Mouse (Mus musculus) spleen, postnatal 36 days (tissue): ENCODE results near the gene Arhgap10.
A peak's percentile ranks its signal among the peaks of the same experiment; 100 is the strongest.

ENCODE experiments used
- DNase-seq, 2 experiments: peaks; one replicate each; pipeline ENCODE4 v3.0.0; 2022; ENCODE audit warnings: low spot score in 2 of 2, mixed read lengths in 1 of 2

The Arhgap10 gene

GRCm38 (mm10) chr8:77517301-77518200, at the start of gene Arhgap10:
Gene Arhgap10 (minus strand): TSS chr8:77517953.
- peak; percentile 74 to 79 for DNase-seq

DNA sequence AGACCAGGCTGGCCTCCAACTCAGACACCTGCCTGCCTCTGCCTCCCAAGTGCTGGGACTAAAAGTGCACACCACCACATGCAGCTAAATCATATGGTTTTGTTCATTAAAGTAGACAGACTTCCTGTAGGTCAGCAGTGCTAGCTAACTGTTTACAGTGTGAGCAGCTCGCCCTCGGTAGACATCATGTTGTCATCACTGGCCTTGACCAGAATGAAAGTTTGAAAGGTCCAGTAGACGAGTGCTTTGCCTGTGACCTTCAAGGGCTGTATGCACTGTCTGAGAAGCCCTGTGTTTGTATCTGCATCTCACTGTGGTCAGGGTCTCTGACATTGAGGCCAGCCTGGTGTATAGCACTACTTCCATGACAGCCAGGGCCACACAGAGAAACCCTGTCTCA, 43.7 kb upstream of the Arhgap10 start:
- no peak for DNase-seq

GRCm38 (mm10) chr8:77552491-77552890, 34.7 kb upstream of the Arhgap10 start:
- DNase-seq = no peak

GRCm38 (mm10) chr8:77549881-77550580, 32.3 kb upstream of the Arhgap10 start:
- DNase-seq = peak; percentile 25 to 56

DNA sequence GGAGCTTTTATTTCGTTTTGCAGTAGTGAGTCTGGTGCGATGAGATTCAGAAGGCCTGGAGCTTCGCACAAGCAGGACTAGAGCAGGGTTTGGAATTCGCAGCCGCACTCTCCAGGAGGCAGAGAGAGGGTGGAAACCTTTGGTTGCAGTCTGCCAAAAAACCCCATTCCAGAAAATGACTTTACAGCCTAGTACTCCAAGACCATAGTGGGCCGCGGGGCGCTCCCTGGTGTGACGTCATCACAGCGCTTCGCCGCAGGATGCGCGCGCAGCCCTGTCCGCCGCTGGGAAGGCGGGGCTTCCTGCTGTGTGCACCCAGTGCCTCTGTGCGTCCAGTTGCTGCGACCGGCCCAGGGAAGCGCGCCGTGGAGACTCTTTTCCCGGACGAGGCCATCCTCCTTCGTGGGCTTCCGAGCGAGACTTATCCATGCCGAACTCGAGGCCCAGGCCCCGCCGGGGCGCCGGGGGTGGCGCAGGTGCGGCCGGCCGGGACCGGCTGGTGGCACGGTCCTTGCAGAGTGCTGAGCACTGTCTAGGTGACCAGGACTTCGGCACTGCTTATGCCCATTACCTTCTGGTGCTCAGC, 31.5 kb upstream of the Arhgap10 start, which contains the start of gene Prmt9:
Gene Prmt9 (plus strand): TSS at position 277 of the 586 bp plus-strand sequence.
- peak; percentile 89 to 90 for DNase-seq

- DNase-seq = no peak
Observed at GRCm38 (mm10) chr8:77545616-77546015, 27.9 kb upstream of the Arhgap10 start.

DNA sequence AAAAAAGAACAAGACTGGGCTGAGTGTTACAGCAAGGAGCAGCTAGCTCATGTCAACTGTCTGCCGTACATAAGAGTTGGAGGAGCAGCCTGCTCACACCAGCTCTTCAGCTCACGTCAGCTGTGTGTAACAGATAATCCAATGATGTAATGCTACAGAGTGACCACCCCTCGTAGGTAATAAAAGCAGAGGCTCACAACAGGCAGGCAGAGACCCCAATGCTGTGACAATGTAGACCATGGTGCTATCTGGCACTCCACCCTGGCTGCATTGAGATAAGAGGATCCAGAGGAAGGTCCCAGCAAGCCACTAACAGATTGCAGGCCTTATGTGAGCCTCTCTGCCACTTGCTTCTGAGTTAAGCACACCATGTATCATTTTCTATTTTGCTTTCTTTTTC, 26.7 kb upstream of the Arhgap10 start:
- no peak for DNase-seq

DNA sequence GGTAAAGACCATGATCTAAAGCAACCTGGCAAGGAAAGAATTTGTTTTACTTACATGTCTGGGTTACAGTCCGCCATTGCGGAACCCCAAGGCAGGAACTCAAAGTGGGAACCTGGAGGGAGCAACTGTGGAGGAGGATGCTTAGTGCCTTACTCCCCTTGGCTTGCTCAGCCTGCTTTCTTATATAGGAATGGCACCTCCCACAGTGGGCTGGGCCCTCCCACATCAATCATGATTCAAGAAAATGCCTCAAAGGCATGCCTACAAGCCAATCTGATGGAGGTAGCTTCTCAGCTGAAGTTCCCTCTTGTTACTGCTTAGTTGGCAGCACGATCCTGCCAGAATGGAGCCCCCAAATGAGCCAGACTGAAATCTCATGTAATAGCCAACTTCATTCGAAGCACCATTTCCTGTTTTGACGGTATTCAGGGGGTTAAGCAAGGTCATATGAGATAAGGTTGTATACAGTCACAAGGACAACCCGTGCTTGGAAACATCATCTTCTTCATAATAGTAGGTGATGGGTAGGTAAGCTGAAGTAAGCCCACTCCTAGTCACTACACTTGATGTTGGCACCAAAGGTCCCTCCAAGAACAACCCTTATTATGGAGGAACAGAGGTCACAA, 25.5 kb upstream of the Arhgap10 start:
- DNase-seq = no peak

GRCm38 (mm10) chr8:77538256-77538655, 20.5 kb upstream of the Arhgap10 start:
- no peak for DNase-seq

- DNase-seq = no peak
Observed at GRCm38 (mm10) chr8:77536821-77537220, 19.1 kb upstream of the Arhgap10 start.

DNA sequence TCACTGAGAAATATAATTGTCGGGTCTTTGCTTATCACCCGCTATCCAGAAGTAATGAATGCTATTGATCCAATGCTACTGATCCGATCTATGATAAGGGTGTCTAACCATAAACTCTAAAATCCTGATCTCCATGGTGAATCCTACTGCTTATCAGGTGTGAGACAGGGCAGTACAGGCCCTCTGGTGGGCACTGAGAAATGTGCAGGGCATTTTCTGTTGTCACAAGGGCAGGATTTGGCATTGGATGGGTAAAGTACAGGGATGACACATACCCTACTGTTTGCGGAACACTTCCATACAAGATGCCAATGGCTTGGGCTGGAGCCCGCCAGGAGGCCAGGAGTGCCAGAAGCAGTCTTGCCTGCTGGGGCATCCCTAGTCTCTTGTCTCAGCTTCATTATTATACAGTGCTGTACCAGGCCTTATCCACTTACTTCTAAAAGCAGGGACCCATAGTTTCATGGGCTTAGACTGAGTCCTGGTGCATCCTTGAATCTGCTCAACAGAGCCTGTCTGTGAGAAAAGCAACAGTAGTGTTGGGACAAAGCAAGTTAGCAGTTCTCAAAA, 17.4 kb upstream of the Arhgap10 start:
- peak in 1 of 2 experiments; percentile 11 for DNase-seq

DNA sequence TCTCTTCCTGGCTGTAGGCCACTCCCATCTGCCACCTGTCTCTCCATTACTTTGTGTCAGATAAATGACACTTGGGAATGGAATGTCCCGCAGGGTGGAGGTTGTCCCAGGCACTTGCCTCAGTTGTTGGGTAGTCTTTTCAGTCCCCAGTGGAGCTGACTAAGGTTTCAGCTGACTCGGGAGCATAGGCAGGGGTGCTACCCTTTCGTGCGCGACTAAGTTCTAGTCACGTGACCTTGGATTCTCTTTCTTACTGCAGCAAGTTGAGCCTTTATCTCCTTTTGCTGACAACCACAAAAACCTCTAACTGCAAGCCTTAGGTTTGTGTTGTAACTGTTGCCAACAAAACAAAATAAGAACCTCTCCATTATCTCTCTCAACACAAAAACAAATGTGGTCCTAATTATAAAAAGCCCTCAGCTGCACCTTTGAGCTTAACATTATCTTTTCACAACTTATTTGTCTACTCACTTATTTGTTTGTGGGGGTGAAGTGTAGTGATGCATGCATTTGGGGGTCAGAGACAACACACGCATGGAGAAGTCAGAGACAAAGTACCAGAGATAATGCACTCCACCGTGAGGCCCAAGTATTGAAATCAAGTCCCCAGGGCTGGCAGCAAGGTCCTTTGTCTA, 16.7 kb upstream of the Arhgap10 start:
- DNase-seq = no peak

- DNase-seq = no peak
Observed at GRCm38 (mm10) chr8:77526130-77526529, 8.4 kb upstream of the Arhgap10 start.

DNA sequence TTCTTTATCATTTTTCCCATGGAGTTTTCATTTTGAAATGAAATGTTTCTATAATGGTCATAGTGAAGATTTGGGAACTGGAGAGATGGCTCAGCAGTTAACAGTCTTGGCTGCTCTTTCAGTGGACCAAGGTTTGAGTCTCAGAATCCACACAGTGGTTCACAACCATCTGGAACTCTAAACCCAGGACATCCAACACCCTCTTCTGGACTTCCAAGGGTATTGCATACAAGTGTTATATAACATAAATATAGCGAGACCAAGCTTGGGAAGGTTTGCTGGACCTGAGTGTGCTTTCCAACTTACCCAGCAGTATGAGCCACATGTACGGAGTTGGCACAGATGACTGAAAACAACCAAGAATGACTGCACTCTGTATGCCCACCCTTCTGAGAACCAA, 7.2 kb upstream of the Arhgap10 start:
- no peak for DNase-seq

GRCm38 (mm10) chr8:77524018-77524615, 6.4 kb upstream of the Arhgap10 start:
- no peak for DNase-seq

- DNase-seq = no peak
Observed at GRCm38 (mm10) chr8:77522984-77523383, 5.2 kb upstream of the Arhgap10 start.

- DNase-seq = no peak
Observed at GRCm38 (mm10) chr8:77521028-77521785, 3.5 kb upstream of the Arhgap10 start.

DNA sequence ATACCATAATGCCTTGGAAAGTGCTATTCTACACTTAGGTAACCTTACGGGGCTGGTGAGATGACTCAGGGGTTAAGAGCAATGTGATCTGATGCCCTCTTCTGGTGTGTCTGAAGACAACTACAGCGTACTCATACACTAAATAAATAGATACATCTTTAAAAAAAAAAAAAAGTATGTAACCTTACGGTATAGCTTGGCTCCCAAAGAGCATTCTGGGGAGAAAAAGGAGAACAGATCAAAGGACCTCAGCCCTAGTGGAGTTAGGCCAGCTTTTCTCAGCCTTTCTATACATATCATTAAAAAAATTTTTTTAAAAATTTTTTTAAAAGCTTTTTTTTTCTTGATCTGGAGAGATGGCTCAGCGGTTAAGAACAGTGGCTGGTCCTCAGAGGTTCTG, 2.8 kb upstream of the Arhgap10 start:
- no peak for DNase-seq

GRCm38 (mm10) chr8:77518201-77519115, 705 bp upstream of the Arhgap10 start:
- no peak for DNase-seq
